Mouse (Mus musculus): Measurements from ENCODE around the gene Xpot. TPM values are rescaled to one million over a fixed set of nuclear protein-coding genes. Genes with fewer than 3 reads are reported as not detected.

Xpot gene
- 10 to 100 TPM; 62.1 to 67.3 TPM for total RNA-seq (2021)
- long read RNA-seq, experiment 1, full-length matches to known transcripts: 3 of 20 reads
- long read RNA-seq, experiment 1, partial matches to known transcripts: 6 of 20 reads
- long read RNA-seq, experiment 1, other reads (novel, unspliced or antisense): 11 of 20 reads
- long read RNA-seq, experiment 2, full-length matches to known transcripts: 6 of 26 reads
- long read RNA-seq, experiment 2, partial matches to known transcripts: 4 of 26 reads
- long read RNA-seq, experiment 2, other reads (novel, unspliced or antisense): 16 of 26 reads

DNA sequence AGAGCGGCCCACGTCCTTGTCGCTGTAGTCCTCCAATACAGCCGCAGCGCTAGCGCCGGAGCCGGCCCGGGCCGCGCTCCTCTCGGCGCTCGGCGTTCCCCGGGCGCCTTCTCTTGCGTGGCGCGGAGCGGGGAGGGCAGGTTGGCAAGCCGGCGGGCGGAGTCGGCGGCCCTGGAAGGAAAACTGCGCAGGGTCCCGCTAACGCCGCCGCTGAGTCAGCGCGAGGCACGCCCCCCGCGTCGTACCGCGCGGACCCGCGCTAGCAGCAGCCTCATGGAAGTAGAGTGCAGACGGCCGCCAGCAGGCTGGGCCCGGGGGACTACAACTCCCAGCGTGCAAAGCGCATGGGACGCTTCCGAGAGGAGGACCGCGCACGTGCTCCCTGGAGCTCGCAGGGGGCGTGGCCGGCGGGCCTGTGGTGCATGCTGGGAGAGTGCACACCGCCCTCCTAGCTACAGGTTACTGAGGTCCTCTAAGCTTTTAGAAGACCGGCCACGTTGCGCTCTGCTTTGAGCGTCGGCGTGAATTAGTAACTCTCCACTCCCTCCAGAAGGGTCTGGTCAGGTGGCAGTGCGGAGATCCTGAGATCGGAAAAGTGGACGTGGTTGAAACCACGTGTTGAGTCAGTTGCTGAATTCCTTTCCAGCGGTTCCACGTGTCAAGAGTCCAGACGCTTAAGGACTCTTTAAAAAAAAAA, at the start of gene Xpot:
Gene Xpot (minus strand): TSS at position 147 of the 697 bp plus-strand sequence.
- intact Hi-C loops (cut with DNase I): no loop called here
- DNase-seq (ENCODE audit: low spot score in 2 of 2): peak; percentile 97 to 98

DNA sequence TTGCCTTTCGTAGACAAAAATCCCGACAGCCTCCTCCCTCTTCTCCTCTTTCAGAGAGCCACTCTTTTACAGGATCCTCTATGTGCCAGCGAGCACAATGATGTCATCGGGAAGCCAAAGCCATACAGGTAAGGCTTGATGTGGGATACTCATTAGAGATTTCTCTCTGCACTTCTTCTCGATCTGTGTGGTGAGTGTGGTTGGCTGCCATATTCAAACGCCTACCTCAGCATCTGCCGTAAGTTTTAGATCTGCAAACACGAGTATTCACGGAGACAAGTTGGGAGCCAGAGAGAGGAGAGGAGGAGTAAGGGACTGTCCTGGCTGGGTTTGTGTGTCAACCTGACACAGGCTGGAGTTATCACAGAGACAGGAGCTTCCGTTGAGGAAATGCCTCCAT, 43.0 kb upstream of the Xpot start:
- no peak for DNase-seq (ENCODE audit: low spot score in 2 of 2)
- intact Hi-C loops (cut with DNase I): no loop called here

DNA sequence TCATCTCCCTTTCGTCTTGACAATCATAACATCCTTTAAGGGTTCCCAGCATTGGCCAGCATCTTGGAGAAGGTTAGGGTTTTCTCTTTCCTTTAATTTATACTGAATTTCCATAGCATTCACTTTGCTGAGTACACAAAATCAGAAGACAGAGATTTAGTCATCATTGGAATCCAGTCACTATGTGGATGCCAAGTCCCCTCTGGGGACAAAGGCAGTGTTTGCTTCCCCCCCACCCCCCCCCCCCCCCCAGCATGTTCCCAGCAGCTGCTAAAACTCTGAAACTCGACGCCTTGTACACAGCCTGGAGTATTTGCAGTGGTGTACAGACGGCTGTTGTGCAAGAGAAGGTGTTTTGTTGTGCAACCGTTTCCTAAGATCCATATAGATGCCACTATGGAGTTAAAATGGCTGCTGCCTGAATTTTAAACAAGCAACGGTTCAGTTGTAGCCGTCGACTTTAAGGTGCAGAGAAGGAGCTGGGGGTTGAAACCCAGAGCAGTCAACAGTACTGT, 39.6 kb upstream of the Xpot start:
- intact Hi-C loops (cut with DNase I): no loop called here
- DNase-seq (ENCODE audit: low spot score in 2 of 2): no peak

DNA sequence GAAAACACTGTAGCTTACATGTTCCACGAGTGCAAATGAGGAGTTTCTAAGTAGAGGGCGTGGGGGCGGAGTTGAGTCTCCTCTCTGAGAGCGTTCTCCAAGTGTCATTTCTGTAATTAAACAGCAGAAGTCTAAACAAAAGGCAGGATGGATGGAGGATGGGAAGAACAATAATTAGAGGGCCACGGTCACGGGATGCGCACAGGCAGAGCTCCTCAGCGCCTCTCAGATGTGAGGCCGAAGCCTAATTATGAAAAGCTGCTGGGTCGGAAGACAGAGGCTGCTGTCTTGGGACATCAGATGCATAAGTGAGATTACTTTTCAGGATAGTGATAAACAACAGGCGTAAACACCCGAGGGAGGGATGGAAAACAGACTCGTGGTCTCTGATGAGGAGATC, 37.5 kb upstream of the Xpot start:
- DNase-seq (ENCODE audit: low spot score in 2 of 2): peak in 1 of 2 experiments; percentile 39
- intact Hi-C loops (cut with DNase I): no loop called here

DNA sequence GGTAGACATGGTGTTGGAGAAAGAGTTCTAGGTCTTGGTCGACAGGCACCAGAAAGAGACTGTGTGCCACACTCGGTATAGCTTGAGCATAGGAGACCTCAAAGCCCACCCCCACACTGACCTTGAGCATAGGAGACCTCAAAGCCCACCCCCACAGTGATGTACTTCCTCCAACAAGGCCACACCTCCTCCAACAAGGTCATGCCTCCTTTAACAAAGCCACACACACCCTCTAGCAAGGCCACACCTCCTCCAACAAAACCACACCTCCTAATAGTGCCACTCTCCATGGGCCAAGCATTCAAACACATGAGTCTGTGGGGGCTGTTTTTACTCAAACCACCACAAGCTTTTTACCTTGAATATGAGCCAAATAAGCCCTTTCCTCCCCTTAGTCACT, 36.6 kb upstream of the Xpot start:
- intact Hi-C loops (cut with DNase I): no loop called here
- no peak for DNase-seq (ENCODE audit: low spot score in 2 of 2)

DNA sequence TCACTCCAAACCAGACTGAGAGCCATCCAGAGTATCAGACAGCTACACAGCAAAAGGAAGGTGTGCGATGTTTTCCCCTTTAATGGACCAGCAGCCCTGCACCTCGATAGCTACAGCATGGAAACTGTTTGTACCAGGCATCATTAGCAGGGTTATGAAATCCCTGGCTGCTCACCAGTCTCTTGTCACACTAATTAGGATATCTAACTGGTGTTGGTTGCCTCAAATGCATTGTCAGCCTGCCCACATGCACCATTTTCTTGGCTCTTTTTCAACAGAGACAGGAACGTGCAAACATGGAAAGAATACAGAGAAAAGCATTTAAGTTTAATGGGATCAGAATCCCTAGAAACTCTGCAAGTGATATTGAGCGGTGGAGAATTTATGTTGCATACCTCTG, 29.8 kb upstream of the Xpot start:
- no peak for DNase-seq (ENCODE audit: low spot score in 2 of 2)
- intact Hi-C loops (cut with DNase I): no loop called here

DNA sequence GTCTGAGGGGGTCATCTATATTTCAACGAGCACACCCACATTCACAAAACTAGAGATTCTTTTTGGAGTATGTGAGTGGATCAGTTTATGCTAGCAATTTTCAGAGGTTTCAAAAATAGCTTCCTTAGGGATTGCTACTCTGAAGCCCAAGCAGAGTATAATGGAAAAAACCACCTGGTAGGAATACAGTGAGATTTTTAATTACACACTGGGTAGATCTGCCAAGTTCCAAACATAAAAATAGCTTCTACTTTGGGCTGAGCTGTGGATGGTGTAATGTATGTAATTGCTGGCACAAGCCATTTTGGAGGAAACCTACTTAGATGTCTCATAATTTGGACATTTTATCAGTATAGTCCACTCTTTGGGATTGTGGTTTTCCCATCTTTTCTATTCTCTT, 26.9 kb upstream of the Xpot start:
- intact Hi-C loops (cut with DNase I): no loop called here
- peak; percentile 30 to 78 for DNase-seq (ENCODE audit: low spot score in 2 of 2)

DNA sequence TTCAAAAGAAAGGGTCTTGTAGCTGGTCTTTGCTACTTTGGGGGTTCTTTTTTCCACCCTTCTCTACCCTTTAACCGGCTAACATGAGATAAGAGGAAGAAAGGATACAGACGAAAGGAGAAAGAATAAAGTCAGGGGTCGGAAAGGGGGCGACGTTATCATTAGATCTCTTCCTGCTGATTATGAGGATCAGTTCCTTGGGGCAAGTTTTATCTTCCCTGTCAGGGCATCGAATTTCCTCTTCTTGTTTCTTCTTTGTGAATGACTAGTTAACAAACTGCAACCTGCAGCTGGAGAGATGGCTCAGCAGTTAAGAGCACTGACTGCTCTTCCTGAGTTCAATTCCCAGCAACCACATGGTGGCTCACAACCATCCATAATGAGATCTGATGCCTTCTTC, 20.2 kb upstream of the Xpot start:
- intact Hi-C loops (cut with DNase I): no loop called here

DNA sequence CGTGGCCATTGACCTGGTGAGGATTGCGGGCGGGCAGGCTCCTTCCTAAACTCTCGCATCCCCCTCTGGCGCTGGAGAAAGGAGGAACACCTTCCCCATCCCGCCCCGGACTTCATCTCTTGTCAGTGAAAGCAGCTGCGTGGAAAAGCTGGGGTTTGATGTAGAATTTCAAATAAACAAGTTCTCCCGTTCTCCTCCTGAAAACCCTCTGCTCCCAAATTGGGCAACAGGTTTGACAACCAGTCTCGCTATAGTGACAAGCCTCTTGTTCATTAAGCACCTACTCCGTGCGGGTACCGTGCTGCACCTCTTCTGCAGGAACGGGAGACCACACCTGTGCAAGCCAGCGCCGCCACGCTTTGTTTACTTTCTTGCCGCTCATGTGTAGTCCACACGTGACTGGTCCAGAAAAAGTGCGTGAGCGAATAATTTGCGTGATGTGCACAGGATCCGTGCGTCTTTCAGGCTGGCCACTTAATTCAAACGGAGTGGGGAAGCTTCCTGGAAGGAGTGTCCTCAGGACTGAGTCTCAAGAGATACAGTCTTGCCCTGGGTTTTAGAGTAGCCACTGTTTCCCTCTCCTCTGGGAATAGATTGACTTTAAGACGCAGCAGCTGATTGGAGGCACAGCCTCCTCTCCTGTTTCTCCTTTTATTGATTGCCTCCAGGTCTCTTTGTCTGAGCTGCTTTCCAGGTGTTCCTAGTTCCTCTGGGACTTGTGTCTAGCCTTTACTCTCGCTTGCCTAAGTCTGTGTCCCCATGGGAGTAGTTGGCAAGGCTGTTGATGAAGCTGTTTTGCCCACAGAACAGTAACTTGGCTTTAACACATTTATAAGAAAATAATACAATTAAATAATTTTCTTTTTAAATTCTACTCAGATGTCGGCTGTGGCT, 16.2 kb upstream of the Xpot start:
- no peak for DNase-seq (ENCODE audit: low spot score in 2 of 2)
- intact Hi-C loops (cut with DNase I): no loop called here

More for the DNA sequence above, 20.2 kb upstream of the Xpot start:
- DNase-seq (ENCODE audit: low spot score in 2 of 2): no peak

DNA sequence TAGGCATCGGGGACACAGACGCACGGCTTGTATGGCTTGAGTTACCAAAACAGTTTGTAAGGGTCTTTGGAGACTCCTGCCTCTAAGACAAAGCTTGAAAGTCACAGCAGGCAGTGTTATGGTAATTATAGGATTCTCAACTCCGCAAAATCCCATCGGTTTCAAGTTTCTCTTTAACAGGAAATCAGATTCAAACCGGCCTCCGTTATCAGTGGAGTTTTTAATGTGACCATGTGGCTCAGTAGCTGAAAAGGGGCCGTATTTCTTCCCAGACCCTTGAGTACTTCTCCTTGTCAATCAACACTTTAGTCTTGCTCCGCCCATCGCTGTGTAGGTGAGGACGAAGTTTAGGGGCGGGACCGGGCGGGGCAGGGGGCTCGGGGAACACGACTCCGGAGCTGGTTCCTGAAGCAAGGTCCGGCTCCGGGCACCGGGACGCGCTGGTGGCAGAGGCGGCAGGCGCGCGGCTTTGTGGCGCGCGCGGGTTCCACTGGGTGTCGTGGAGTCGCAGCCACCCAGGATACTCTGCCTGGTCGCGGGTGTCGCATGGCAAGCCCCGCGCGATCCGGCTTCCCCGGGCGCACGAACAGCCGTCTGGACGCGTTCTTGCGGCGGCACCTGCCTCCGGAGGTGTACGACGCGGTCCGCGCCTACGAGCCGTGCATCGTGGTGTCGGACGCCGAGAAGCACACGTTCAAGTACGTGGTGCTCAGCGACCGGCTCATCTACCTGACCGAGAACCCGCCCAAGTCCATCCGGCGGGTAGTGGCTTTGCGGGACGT, 15.3 kb upstream of the Xpot start, which contains the start of gene D930020B18Rik:
Gene D930020B18Rik (plus strand): TSS at position 317 of the 782 bp plus-strand sequence.
- DNase-seq (ENCODE audit: low spot score in 2 of 2): no peak
- intact Hi-C loops (cut with DNase I): loop anchor here (2.0 kb wide), 2 partner anchors 47 to 409 kb away; no protein-coding TSS in a partner anchor

DNA sequence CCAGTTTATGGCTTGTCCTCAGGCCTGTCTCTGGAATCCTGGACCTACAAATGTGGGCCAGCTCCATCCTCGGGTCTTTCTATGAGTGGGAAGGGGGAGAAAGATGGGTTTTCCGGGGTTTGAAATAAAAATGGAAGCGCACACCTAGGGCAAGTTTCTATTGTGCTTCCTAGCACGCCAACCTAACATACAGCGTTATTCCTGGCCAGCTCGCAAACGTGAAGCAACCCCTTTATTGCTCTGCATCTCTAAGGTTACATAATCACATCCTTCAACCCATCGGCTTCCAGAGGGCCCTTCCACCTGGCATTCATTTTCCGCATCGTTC, 14.8 kb upstream of the Xpot start:
- no peak for DNase-seq (ENCODE audit: low spot score in 2 of 2)
- intact Hi-C loops (cut with DNase I): loop anchor here (2.0 kb wide), 2 partner anchors 48 to 410 kb away; no protein-coding TSS in a partner anchor

DNA sequence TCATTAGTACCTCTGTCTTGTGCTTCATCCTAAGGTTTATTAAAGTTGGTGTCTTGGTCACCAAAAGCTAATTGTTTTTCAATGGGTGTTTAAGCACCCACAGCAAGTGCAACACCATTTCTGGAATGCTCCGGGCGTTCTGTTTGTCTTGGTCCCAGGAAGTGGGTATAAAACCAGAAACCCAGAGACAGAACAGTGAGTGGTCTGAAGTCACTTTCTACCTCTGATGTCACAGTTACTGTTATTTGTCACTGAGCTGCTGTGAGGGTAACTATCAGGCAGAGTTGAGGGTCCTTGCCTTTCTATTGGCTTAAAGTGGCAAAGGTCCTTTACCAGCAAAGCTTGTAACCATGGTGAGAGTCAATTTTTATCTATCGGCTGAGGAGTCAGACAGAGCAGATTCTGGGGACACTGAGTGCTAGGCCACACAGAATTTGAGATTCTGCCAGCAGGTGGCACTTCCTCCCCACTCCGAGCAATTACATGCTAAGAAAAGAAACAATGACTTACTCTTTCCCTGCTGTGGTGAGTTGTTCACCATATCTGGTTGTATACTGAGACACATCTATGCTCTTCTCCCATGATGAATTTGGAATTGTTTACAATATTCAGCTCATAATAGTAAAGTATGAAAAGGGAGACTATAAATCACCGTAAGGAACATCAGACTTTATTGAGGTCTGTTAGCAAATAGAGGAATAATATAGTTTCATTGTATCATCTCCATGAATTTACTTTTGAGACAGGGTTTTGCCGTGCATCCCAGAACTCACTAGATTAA, 14.2 kb upstream of the Xpot start:
- peak; percentile 30 to 41 for DNase-seq (ENCODE audit: low spot score in 2 of 2)
- intact Hi-C loops (cut with DNase I): loop anchor here (2.0 kb wide), 2 partner anchors 48 to 410 kb away; no protein-coding TSS in a partner anchor

DNA sequence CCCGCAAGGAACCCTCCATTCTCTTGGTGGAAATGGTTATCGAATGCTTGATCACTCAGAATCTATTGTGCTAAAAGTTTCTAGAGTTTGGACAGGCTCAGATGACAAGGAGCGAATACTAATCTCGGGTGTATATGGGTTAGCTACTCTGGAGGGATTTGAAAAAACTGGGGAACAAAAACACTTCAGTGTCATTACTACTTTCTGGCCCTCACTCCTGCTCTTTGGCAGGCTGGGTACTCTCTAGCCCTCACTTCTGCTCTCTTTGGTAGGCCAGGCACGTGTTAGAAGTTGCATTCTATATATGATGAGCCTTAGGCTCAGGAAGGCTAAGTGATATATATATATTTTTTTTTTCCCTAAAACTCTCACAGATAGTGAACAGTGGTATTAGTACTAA, 13.4 kb upstream of the Xpot start:
- DNase-seq (ENCODE audit: low spot score in 2 of 2): no peak
- intact Hi-C loops (cut with DNase I): loop anchor here (10.0 kb wide), 1 partner anchor 895 kb away; no protein-coding TSS in a partner anchor

DNA sequence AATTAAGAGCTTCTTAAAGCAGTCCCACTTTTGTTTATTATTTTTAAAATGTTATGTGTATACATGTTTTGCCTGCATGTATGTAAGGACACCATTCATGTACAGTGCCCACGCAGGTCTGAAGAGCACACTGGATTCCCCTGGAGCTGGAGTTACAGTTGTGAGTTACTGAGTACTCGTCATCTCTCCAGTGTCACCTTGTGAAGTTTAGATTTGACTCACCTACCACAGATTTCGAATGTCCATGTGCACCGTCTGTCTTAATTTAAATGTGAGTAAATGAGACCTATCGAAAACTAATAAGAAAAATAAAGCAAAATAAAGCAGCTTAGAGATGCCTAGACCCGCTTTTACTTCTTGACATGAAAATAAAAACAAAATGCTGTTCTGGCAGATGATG, 10.1 kb upstream of the Xpot start:
- DNase-seq (ENCODE audit: low spot score in 2 of 2): no peak
- intact Hi-C loops (cut with DNase I): loop anchor here (10.0 kb wide), 1 partner anchor 899 kb away; no protein-coding TSS in a partner anchor

DNA sequence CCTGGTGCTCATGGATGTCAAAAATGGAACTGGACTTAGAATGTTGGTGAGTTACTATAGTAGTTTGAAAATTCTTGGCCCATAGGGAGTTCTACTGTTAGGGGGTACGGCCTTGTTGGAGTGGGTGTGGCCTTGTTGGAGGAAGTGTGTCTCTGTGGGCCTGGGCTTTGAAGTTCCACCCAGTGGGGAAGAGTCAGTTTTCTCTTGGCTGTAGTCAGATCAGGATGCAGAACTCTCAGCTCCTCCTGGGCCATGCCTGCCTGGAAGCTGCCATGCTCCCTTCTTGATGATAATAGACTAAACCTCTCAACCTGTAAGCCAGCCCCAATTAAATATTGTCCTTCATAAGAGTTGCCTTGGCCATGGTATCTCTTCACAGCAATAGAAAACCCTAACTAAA, 8.0 kb upstream of the Xpot start:
- intact Hi-C loops (cut with DNase I): loop anchor here (10.0 kb wide), 1 partner anchor 901 kb away; no protein-coding TSS in a partner anchor
- no peak for DNase-seq (ENCODE audit: low spot score in 2 of 2)

DNA sequence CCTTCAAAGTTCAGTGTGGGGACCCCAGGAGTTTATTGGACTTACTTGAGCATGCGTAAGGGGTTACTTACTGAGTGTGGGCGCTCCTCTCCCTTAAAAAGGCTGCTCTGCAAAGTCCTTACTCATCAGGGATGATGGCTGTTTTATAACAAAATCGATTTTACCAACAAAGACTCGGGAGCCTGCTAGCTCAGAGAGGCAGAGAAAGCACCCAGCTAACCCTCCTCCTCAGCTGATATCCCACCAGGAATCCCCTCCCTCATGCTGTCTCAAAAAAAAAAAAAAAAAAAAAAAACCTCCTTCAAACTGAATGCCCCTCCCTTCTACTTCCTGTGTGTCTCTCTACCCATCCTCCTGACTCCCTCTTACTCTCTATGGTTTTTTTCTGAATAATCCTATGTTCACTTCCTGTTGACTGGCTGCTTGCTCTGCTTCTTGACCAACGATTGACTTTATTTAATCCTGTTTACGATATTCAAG, 2.5 kb upstream of the Xpot start:
- DNase-seq (ENCODE audit: low spot score in 2 of 2): no peak
- intact Hi-C loops (cut with DNase I): no loop called here

DNA sequence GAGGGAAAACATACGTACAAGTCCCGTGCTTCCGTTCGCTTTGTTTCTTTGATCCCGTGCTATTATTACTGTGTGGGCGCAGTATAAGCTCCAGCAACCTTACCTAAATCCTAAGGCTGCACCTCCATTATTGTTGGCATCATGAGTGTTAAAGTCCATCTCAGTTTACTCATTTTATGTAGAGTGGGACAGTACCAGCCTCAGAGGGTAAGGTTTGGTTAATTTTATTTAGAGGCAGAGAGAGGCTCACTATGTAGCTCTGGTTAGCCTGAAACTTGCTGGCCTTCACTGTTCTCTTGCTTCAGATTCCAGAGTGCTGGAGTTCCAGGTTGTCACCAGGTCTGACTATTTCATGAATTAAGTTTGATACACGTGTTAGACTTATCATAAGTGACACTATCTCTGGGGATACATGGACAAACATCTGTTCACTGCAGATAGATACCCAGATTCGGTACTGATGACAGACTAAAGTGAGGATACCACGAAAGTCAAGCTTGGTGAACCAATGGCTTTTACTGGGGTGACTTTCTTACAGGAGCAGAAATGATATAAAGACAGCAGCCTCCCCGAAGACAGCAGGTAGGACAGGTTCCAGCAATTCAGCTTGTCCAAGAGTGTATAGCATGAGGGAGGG, 1.2 kb upstream of the Xpot start:
- no peak for DNase-seq (ENCODE audit: low spot score in 2 of 2)
- intact Hi-C loops (cut with DNase I): no loop called here
